Mouse (Mus musculus) forelimb bud, embryonic 11.5 days (tissue): ENCODE measurements at regions not wholly inside any gene's neighbourhood (a gene's known extent, or its start where the extent isn't known, plus 50 kb on each side); places are given as distances from the start of the nearest gene placed in this dataset.

Source experiments
- DNase-seq: peaks from one replicate; pipeline ENCODE4 v3.0.0-alpha.2; 2012; ENCODE audit warnings: low read depth, low spot score

- DNase-seq = no peak
These were observed 159.7 kb downstream of the Gpat3 start for GRCm38 (mm10) chr5:101005216-101005615.

GRCm38 (mm10) chr5:101000436-101000835, 154.9 kb downstream of the Gpat3 start:
- DNase-seq = no peak

- DNase-seq = no peak
These were observed 146.9 kb downstream of the Gpat3 start for GRCm38 (mm10) chr5:100992365-100992764.

GRCm38 (mm10) chr5:100991626-100992025, 146.1 kb downstream of the Gpat3 start:
- peak; percentile 65 for DNase-seq

- DNase-seq = no peak
These were observed 137.0 kb downstream of the Gpat3 start for GRCm38 (mm10) chr5:100982573-100982936.

- DNase-seq = no peak
These were observed 136.5 kb downstream of the Gpat3 start for GRCm38 (mm10) chr5:100981849-100982572.

- DNase-seq = no peak
These were observed 131.2 kb downstream of the Gpat3 start for GRCm38 (mm10) chr5:100976736-100977135.

- no peak for DNase-seq
These were observed 105.7 kb downstream of the Gpat3 start for GRCm38 (mm10) chr5:100951210-100951609.
